Mouse (Mus musculus) bone marrow, adult 2 months (tissue): ENCODE data around the gene Vmn1r213. TPM values are rescaled to one million over a fixed set of nuclear protein-coding genes. Genes with fewer than 3 reads are reported as not detected.

Experiments used
- H3K27ac ChIP-seq: fragments of 200-500 bp; 2 replicates; pipeline ENCODE4 v1.5.1; 2012; ENCODE audit warnings: low read depth, mild to moderate bottlenecking, control low read depth, inconsistent platforms, low read length; ENCODE audit not compliant: control insufficient read depth, poor library complexity, insufficient read depth
- H3K4me1 ChIP-seq: fragments of 200-500 bp; 2 replicates; pipeline ENCODE4 v1.6.1; 2011; ENCODE audit warnings: low read length; ENCODE audit not compliant: control insufficient read depth, insufficient read depth
- H3K4me3 ChIP-seq: fragments of 200-500 bp; replicated peaks from 2 replicates; pipeline ENCODE3; 2011; ENCODE audit warnings: mild to moderate bottlenecking, low read depth, low read length, control low read depth; ENCODE audit not compliant: control insufficient read depth
- CTCF ChIP-seq: fragments of 200-500 bp; IDR thresholded peaks from 2 replicates; pipeline ENCODE4 v1.5.1; 2011; ENCODE audit warnings: low read length, control low read depth; ENCODE audit not compliant: control insufficient read depth, insufficient read depth
- POLR2A ChIP-seq: fragments of 200-500 bp; IDR thresholded peaks from 2 replicates; pipeline ENCODE4 v1.6.1; 2011; ENCODE audit warnings: low read depth, mild to moderate bottlenecking, control low read depth, low read length, borderline replicate concordance; ENCODE audit not compliant: control insufficient read depth
- WGBS: fragments of 180-500 bp; shearing (Covaris S2); methylation state at CpG from one replicate; pipeline ENCODE4 v1.1.7; 2018; 5-methylcytosine and 5-hydroxymethylcytosine counted together
- polyA plus RNA-seq: library from polyadenylated mRNA; stranded (reverse); fragments of >200 nt; gene quantifications from 2 replicates; pipeline ENCODE4 v1.2.4, GENCODE M21; 2011; ENCODE audit warnings: low replicate concordance; ENCODE audit not compliant: missing spikeins, insufficient read depth, insufficient read length

The Vmn1r213 gene
- polyA plus RNA-seq: not detected in 2 replicates

DNA sequence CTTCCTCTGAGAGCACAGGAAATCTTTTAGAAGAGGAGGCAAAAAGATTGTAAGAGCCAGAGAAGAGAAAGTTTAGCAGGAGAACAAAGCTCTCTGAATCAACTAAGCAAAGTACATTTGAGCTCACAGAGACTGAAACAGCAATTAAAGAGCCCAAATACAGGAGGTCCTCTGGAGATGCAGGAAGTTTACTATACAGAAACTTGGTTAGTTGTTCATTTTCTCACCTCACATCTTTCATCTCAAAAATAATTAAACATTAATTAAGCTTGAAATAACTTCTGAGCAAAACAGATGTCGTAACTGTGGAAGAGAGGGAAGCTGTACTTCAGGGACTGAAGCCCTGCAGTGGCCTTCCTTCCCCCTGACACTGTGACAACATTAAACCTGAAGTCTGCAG is at the start of gene Vmn1r213:
Vmn1r213 (plus strand) TSS at position 301 of the 400 bp plus-strand sequence.
- no peaks in the 10 kb centered on the region for H3K4me1 ChIP-seq
- H3K27ac ChIP-seq: no peak within 1 kb of the TSS
- no peak for TF ChIP-seq CTCF
- TF ChIP-seq POLR2A: no peak
- no peak within 1 kb of the TSS for H3K4me3 ChIP-seq
- WGBS: 70% methylated on average over 1 of the region's 1 CpGs

DNA sequence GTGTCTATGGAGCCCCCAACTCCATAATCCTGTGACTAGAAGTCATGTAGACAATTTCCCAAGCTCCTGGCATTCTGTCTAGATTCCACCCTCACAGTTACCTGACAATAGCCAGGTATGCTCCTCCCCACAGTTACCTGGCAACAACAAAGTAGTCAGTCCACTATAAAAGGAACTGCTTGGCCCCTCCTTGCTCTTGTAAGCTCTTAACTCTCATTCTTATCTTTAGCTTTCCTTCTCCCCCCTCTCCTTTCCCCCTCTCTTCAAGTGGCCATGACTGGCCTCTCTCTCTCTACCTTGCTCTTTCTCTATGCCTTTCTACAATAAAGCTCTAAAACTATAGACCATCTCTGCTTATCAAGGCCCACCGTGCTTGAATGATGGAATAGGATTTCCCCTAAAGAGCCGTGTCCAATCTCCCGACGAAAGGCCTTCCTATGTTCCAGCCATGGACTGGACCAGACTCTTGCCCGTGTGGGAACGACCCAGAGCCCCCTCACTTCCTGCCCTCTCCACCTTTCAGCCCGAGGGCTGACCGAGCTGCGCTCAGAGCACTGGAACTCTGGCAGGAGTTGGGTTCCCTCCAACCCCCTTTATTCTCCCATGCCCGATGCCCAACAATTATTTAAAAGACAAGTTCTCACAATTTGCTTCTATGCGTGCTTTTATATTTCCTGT is 17.1 kb upstream of the Vmn1r213 start:
- TF ChIP-seq CTCF (no peak), POLR2A (no peak)
- H3K27ac ChIP-seq: no peak overlapping the region
- no peak overlapping the region for H3K4me3 ChIP-seq
- WGBS: 78% methylated on average over 11 of the region's 11 CpGs
- H3K4me1 ChIP-seq: no peaks in the 10 kb centered on the region

DNA sequence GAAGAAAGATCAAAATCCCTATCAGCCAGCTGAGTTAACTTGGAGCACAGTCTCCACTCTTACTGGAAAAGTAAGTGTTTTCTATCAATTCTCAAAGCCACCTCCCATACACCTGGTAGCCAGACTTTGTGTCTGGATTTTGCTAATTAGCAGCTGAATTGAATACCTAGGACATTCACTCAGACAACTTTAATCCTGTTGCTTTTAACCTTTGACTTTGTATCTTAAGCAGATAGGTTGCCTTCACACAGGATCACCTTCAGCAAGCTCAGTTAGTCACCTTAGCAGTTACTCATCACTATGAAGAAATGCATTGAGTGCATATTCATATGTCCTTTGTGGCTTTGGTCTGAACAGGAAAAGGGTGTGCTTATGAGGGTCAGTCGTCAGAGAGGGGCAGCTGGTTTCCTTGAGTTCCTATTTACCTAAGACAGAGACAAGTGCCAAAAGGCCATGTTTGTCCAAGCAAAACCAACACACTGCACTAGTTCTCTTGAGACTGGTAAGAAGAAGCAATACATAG is 15.2 kb upstream of the Vmn1r213 start:
- Histone ChIP-seq H3K4me1 (no peaks in the 10 kb centered on the region), H3K4me3 (no peak overlapping the region), H3K27ac (no peak overlapping the region)
- 37% methylated on average over 1 of the region's 1 CpGs for WGBS
- TF ChIP-seq POLR2A (no peak), CTCF (no peak)

DNA sequence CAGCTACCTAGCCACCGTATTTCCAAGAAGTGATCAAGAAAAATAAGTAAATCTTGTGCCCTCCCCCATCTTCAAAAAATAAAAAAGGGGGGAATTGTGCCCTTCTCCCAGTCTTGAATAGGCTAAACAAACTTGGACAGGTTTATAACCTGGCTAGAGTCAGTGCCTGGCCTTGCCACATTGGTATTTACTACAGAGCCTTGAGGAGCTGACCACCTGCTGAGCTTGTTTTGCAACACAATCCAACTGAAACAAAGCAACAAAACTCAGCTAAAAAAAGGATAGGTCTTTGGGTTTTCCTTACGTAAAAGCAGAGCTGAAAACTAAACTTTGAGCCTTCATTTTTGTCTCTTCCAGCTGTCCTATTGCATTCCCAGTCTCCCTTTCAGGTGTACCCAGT is 14.7 kb upstream of the Vmn1r213 start:
- H3K4me3 ChIP-seq: no peak overlapping the region
- WGBS: 61% methylated on average over 2 of the region's 2 CpGs
- TF ChIP-seq CTCF (no peak), POLR2A (no peak)

DNA sequence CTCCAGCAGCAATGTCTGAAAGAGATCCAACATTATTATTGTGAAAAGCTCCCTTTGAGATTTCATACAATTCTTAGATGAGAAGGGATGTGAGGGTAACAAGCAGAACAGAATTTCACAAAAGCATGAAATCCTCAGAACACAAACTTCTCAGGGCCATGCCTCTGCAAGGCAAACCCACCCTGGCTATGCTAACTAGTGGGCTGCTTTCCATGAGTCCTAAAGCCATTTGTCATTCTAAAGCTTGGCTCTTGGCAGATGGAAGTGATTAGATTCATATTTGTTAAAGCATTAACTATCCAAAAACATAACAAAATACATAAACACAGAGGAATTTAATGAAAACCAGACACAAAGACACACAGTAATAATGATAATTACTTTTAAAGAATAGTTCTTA is 10.7 kb downstream of the Vmn1r213 start:
- H3K4me1 ChIP-seq: no peaks in the 10 kb centered on the region
- H3K4me3 ChIP-seq: no peak overlapping the region
- no peak overlapping the region for H3K27ac ChIP-seq
- no peak for TF ChIP-seq CTCF
- no peak for TF ChIP-seq POLR2A

More for the DNA sequence above, 14.7 kb upstream of the Vmn1r213 start:
- no peak overlapping the region for H3K27ac ChIP-seq
- H3K4me1 ChIP-seq: no peaks in the 10 kb centered on the region

DNA sequence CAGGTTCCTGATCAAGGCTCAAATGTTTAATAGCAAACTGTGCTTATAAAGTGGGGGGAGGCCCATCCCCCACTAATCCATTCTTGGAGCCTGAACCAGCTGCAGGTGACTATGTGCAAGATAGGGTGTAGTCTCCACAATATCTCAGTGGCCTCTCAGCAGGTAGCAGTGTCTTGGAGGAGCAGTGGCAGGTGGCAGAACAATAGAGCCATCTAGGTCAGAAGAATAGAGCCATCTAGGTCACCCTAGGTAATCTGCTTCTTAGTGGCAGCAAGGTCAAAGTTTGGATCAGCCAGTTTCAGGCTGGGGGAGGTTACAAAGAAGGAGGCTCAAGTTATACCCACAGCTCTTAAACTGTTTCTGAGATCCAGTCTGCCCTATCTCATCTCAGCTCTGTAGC is 17.4 kb downstream of the Vmn1r213 start:
- Histone ChIP-seq H3K27ac (no peak overlapping the region), H3K4me3 (no peak overlapping the region), H3K4me1 (no peaks in the 10 kb centered on the region)
- TF ChIP-seq CTCF: no peak
- TF ChIP-seq POLR2A: no peak

DNA sequence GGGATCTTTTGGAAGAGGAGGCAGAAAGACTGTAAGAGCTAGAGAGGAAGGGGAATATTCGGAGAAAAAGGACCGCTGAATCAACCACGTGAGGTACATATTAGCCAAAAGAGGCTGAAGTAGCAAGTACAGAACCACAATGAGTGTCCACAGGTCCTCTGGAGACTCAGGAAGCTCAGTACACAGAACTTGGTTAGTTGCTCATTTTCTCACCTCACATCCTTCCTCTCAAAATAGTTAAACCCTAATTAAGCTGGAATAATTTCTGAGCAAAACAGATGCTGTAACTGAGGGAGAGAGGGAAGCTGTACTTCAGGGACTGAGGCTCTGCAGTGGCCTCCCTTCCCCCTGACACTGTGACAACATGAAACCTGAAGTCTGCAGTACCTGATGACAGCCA is 22.7 kb downstream of the Vmn1r213 start, which contains the start of gene Vmn1r214:
Vmn1r214 (plus strand) TSS at position 301 of the 400 bp plus-strand sequence.
- Histone ChIP-seq H3K4me3 (no peak within 1 kb of the TSS), H3K27ac (no peak within 1 kb of the TSS), H3K4me1 (no peaks in the 10 kb centered on the region)
- TF ChIP-seq CTCF (no peak), POLR2A (no peak)
- WGBS: 84% methylated on average over 3 of the region's 3 CpGs

DNA sequence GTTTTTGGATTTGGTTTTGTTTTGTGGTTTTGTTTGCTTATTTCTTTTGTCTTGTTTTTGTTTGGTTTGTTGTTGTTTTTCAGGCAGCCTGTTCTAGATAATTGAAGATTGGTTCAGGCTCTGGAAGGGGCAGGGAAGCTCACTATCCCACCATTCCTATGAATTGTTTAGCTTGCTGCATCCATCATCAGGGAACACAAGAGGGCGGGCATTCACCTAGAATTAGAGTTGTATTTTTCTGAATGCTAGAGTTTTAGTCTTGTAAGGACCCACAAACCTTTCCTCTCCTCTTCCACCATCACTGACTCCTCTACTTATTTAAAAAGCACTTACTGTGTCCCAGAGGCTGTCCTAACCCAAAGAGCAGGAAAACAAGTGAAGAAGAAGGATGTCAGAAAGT is 50.3 kb downstream of the Vmn1r213 start:
- 46% methylated on average over 1 of the region's 1 CpGs for WGBS
- Histone ChIP-seq H3K4me3 (no peak overlapping the region), H3K4me1 (no peaks in the 10 kb centered on the region), H3K27ac (no peak overlapping the region)
- no peak for TF ChIP-seq POLR2A

Other genes with a start within 250 kb of the Vmn1r213 start
- not detected in 2 replicates for gene Vmn1r208, start 230.3 kb upstream of the Vmn1r213 start, polyA plus RNA-seq
- not detected in 2 replicates for gene Vmn1r209, start 198.0 kb upstream of the Vmn1r213 start, polyA plus RNA-seq
- gene Vmn1r210, start 176.3 kb upstream of the Vmn1r213 start, polyA plus RNA-seq: not detected in 2 replicates
- gene Vmn1r211, start 150.1 kb upstream of the Vmn1r213 start, polyA plus RNA-seq: not detected in 2 replicates
- not detected in 2 replicates for gene Vmn1r212, start 123.5 kb upstream of the Vmn1r213 start, polyA plus RNA-seq
- not detected in 2 replicates for gene Vmn1r214, start 22.8 kb downstream of the Vmn1r213 start, polyA plus RNA-seq
- not detected in 2 replicates for gene Vmn1r215, start 60.4 kb downstream of the Vmn1r213 start, polyA plus RNA-seq
- gene Vmn1r217, start 110.6 kb downstream of the Vmn1r213 start, polyA plus RNA-seq: not detected in 2 replicates
- gene Vmn1r218, start 125.5 kb downstream of the Vmn1r213 start, polyA plus RNA-seq: 0.22 TPM in 1 of 2 replicates, not detected in the other
- not detected in 2 replicates for gene Vmn1r219, start 151.7 kb downstream of the Vmn1r213 start, polyA plus RNA-seq
- gene Vmn1r220, start 180.3 kb downstream of the Vmn1r213 start, polyA plus RNA-seq: not detected in 2 replicates
- gene Vmn1r221, start 206.5 kb downstream of the Vmn1r213 start, polyA plus RNA-seq: not detected in 2 replicates
- gene Vmn1r222, start 228.3 kb downstream of the Vmn1r213 start, polyA plus RNA-seq: not detected in 2 replicates
- not detected in 2 replicates for gene Vmn1r223, start 239.5 kb downstream of the Vmn1r213 start, polyA plus RNA-seq